Mouse (Mus musculus): Measurements from ENCODE around the gene A930033H14Rik. TPM values are rescaled to one million over a fixed set of nuclear protein-coding genes. Genes with fewer than 3 reads are reported as not detected.

A930033H14Rik gene
- polyA plus RNA-seq, 1 experiment from 2014 or later, result 1.5 TPM

DNA sequence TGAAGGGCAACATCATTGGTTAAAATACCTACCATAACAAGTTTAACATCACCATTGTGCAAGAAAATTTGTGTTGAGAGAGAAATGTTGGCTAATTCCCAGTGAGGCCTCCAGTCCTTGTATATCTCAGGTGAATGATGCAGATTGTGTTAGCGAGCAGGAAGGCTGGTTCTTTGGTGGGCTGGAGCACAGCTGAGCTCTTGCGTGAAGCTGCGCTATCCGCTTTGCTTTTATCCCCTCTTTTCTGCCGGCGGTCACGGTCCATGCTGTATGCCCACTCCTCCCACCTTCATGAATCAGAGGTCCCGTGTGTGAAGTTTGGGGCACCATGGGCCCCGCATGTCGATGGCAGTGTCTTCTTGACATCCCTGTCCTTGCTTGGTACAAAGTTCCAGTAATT, 2.9 kb downstream of the A930033H14Rik start:
- 91% methylated on average over 10 of the region's 10 CpGs for WGBS
- Histone ChIP-seq H3K36me3 (ENCODE audit: control insufficient read depth, insufficient read depth, low read length) (no peaks in the 10 kb centered on the region), H3K9me3 (ENCODE audit: control insufficient read depth, low read length) (no peaks in the 10 kb centered on the region), H3K9ac (replicated peaks; ENCODE audit: low read depth, low read length) (no peak overlapping the region), H3K4me3 (ENCODE audit: low read depth, low read length) (no peak overlapping the region), H3K27me3 (ENCODE audit: control insufficient read depth, insufficient read depth, low read length) (no peaks in the 10 kb centered on the region), H3K27ac (ENCODE audit: low read depth, low read length) (no peak overlapping the region), H3K4me1 (ENCODE audit: control insufficient read depth, insufficient read depth, low read length) (peaks cover 10% of the 10 kb centered on the region; the same call in 1 of the 2 replicates), H3K4me2 (ENCODE audit: low read depth, low read length) (no peak overlapping the region)
- no peak for ATAC-seq (ENCODE audit: low read depth)

DNA sequence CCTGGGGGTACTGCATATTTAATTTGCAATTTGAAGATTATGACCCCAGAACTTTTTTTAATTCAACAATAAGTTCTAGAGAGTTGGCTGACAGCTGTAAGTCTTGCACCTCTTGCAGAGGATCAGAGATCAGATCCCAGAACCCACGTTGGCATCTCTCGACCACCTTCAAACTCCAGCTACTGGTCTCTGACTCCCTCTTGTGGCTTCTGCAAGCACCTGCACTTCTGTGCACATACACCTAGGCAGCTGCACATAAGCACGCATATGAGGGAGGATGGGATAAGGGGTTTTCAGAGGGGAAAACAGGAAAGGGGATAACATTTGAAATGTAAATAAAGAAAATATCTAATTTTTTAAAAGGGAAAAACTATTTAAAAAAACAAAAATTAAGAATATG, 4.2 kb downstream of the A930033H14Rik start:
- Histone ChIP-seq H3K9me3 (ENCODE audit: control insufficient read depth, low read length) (no peaks in the 10 kb centered on the region), H3K9ac (replicated peaks; ENCODE audit: low read depth, low read length) (no peak overlapping the region), H3K27me3 (ENCODE audit: control insufficient read depth, insufficient read depth, low read length) (no peaks in the 10 kb centered on the region), H3K36me3 (ENCODE audit: control insufficient read depth, insufficient read depth, low read length) (no peaks in the 10 kb centered on the region), H3K4me1 (ENCODE audit: control insufficient read depth, insufficient read depth, low read length) (peaks cover 4% of the 10 kb centered on the region; the same call in 1 of the 2 replicates), H3K4me3 (ENCODE audit: low read depth, low read length) (no peak overlapping the region), H3K27ac (ENCODE audit: low read depth, low read length) (no peak overlapping the region), H3K4me2 (ENCODE audit: low read depth, low read length) (no peak overlapping the region)
- no peak for ATAC-seq (ENCODE audit: low read depth)
- 92% methylated on average over 3 of the region's 3 CpGs for WGBS

DNA sequence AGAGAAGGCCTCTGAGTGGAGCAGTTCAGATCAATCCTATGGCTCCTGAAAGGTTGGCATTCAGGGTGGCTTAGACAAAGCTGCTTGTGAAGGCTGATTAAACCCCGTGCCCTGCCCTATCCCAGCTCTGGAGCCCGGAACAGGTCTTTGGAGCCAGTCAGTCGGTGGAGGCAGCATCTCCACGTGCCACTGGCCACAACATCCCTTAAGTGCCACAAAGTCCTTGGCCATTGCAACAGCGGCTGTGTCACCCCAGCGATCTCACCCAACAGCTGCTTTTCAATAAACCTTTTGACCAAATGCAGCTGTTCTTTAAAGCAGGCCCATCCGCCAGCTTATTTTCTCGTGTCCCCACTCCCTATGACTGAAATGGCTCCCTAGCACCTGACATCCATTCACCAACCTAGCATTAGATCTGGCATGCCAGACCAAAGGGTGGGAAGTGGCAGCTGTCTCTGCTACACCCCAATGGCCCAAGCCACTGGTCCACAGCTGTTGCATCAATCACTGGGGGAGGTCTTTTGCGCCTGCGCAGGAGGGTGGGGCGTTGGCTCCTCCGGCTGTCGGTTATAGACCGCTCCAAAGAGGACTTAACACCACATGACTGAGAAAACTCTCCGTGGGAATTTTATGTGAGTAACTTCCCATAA, 4.8 kb downstream of the A930033H14Rik start:
- Histone ChIP-seq H3K9ac (replicated peaks; ENCODE audit: low read depth, low read length) (no peak overlapping the region), H3K4me3 (ENCODE audit: low read depth, low read length) (no peak overlapping the region), H3K4me2 (ENCODE audit: low read depth, low read length) (no peak overlapping the region), H3K36me3 (ENCODE audit: control insufficient read depth, insufficient read depth, low read length) (no peaks in the 10 kb centered on the region), H3K27ac (ENCODE audit: low read depth, low read length) (no peak overlapping the region), H3K4me1 (ENCODE audit: control insufficient read depth, insufficient read depth, low read length) (peaks cover 3% of the 10 kb centered on the region; the same call in 1 of the 2 replicates), H3K9me3 (ENCODE audit: control insufficient read depth, low read length) (no peaks in the 10 kb centered on the region), H3K27me3 (ENCODE audit: control insufficient read depth, insufficient read depth, low read length) (no peaks in the 10 kb centered on the region)
- no peak for ATAC-seq (ENCODE audit: low read depth)
- WGBS, result 87% methylated on average over 15 of the region's 15 CpGs

DNA sequence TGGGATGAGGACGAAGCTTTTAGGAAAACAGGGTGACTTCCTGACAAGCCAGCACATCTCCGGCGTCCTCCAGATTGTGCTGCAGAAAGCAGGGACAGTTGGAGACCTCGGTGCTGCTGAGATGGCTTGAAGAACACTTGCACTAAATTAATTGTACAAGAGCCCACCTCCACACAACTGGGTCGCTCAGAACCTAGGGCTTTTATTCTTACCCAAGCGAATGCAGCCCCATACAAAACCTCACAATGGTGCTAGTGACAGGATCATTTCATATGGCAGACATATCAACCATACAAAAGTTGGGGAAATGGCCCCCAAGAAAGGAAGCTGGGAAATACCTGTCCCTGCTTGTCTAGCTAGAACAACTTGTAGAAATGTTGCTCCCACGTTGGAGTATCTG, 5.4 kb downstream of the A930033H14Rik start:
- Histone ChIP-seq H3K4me3 (ENCODE audit: low read depth, low read length) (no peak overlapping the region), H3K4me2 (ENCODE audit: low read depth, low read length) (no peak overlapping the region), H3K9me3 (ENCODE audit: control insufficient read depth, low read length) (no peaks in the 10 kb centered on the region), H3K27me3 (ENCODE audit: control insufficient read depth, insufficient read depth, low read length) (no peaks in the 10 kb centered on the region), H3K4me1 (ENCODE audit: control insufficient read depth, insufficient read depth, low read length) (peaks cover 3% of the 10 kb centered on the region; the same call in 1 of the 2 replicates), H3K9ac (replicated peaks; ENCODE audit: low read depth, low read length) (no peak overlapping the region), H3K27ac (ENCODE audit: low read depth, low read length) (no peak overlapping the region), H3K36me3 (ENCODE audit: control insufficient read depth, insufficient read depth, low read length) (no peaks in the 10 kb centered on the region)
- 86% methylated on average over 7 of the region's 7 CpGs for WGBS
- ATAC-seq (ENCODE audit: low read depth), result no peak

DNA sequence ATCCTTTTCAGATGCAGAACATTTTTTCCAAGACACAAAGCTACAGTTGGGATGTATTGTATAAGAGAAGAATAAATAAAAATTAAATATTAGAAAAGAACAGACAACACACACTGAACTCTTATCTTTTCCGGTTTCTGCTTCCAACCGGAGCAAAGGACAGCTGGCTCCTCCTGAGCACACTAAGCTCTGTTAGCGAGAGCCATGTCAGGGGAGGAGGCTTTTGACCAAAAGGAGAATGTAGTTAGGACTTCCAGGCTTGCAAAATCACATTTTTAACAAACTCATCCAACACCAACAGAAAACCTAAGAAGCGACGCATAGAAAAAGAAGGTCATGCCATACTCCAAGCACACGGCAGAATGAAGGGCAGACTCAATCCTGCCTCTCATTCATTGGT, 6.8 kb downstream of the A930033H14Rik start:
- no peak overlapping the region for H3K4me2 ChIP-seq (ENCODE audit: low read depth, low read length)
- WGBS, result 87% methylated on average over 6 of the region's 6 CpGs

DNA sequence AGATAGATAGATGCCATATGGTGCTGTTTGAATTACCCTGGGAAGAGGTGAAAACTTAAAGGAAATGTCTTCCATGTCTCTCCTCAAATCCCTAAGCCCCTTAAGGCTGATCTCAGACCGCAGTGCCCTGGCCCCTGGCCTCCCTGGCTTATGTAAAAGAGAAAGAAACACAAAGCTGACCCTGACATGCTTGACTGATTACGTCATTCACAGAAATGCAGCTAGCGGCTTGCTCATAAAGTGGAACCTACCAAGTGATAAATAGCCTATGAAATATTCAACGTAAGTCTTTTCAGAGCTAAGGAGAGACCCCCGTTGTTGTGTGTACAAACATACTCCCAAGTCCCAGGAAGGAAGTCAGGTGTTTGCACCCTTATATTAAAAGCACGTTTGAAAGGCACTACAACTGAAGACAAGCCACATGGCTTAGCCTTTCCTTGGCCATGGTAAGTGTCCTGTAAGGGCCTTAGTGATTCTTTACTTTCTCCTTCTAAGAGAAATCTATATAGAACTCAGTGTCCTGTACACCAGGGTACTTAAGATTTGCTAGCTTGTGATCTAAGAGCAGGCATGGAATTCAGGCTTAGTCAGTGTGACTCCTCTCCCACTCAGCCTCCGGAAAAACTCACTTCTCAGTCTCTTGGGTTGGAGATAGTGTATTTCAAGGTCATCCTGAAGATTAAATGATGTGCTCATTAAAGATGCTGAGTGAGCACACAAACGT, 8.1 kb downstream of the A930033H14Rik start:
- H3K4me3 ChIP-seq (ENCODE audit: low read depth, low read length), result no peak overlapping the region
- no peak overlapping the region for H3K27ac ChIP-seq (ENCODE audit: low read depth, low read length)
- 45% methylated on average over 8 of the region's 8 CpGs for WGBS
- no peaks in the 10 kb centered on the region for H3K4me1 ChIP-seq (ENCODE audit: control insufficient read depth, insufficient read depth, low read length)
- no peaks in the 10 kb centered on the region for H3K27me3 ChIP-seq (ENCODE audit: control insufficient read depth, insufficient read depth, low read length)
- H3K4me2 ChIP-seq (ENCODE audit: low read depth, low read length), result no peak overlapping the region
- H3K9me3 ChIP-seq (ENCODE audit: control insufficient read depth, low read length), result no peaks in the 10 kb centered on the region
- ATAC-seq (ENCODE audit: low read depth), result no peak
- no peak overlapping the region for H3K9ac ChIP-seq (replicated peaks; ENCODE audit: low read depth, low read length)
- no peaks in the 10 kb centered on the region for H3K36me3 ChIP-seq (ENCODE audit: control insufficient read depth, insufficient read depth, low read length)

More for the DNA sequence above, 6.8 kb downstream of the A930033H14Rik start:
- Histone ChIP-seq H3K9ac (replicated peaks; ENCODE audit: low read depth, low read length) (no peak overlapping the region), H3K27ac (ENCODE audit: low read depth, low read length) (no peak overlapping the region), H3K4me3 (ENCODE audit: low read depth, low read length) (no peak overlapping the region), H3K27me3 (ENCODE audit: control insufficient read depth, insufficient read depth, low read length) (no peaks in the 10 kb centered on the region), H3K36me3 (ENCODE audit: control insufficient read depth, insufficient read depth, low read length) (no peaks in the 10 kb centered on the region), H3K9me3 (ENCODE audit: control insufficient read depth, low read length) (no peaks in the 10 kb centered on the region), H3K4me1 (ENCODE audit: control insufficient read depth, insufficient read depth, low read length) (no peaks in the 10 kb centered on the region)
- no peak for ATAC-seq (ENCODE audit: low read depth)

DNA sequence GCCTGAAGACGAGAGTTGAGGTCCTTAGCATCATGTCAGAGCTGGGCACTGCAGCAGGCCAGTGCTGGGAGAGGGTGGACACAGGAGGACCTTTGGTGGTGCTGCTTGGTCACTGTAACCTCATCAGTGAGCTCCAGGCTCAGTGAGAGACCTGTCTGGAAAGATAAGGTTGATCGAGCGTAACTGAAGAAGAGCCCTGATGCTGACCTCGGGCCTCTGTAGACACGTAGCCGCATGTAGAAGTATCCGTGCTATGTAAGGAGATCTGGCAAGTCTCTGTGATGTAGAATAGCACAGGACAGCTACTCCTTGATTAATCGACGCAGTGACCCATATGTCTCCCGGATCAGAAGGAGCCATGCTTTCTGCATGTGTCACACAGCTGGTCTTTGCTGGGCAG, 19.2 kb downstream of the A930033H14Rik start:
- no peak for ATAC-seq (ENCODE audit: low read depth)
- H3K4me1 ChIP-seq (ENCODE audit: control insufficient read depth, insufficient read depth, low read length), result no peaks in the 10 kb centered on the region
- WGBS, result 90% methylated on average over 10 of the region's 10 CpGs

DNA sequence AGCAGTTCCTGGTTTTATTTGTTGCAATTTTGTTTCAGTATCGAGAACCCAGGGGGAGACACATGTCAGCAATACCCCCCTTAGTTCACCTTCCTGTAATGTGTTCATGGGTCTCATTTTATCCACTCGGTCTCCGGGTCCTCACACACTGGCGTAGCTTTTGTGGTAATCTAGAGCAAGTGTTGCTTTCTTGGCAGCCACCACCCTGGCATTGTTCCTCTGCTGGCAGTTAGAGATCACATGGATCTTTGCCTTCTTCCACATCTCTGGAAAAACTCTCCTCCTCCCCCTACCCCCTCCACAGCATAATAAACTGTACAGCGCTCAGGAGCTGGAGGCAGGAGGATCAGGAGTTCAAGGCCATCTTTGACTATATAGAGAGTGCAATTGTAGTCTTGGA, 20.6 kb downstream of the A930033H14Rik start:
- no peak overlapping the region for H3K27ac ChIP-seq (ENCODE audit: low read depth, low read length)
- no peak for ATAC-seq (ENCODE audit: low read depth)
- no peaks in the 10 kb centered on the region for H3K27me3 ChIP-seq (ENCODE audit: control insufficient read depth, insufficient read depth, low read length)
- no peak overlapping the region for H3K9ac ChIP-seq (replicated peaks; ENCODE audit: low read depth, low read length)
- H3K4me1 ChIP-seq (ENCODE audit: control insufficient read depth, insufficient read depth, low read length), result no peaks in the 10 kb centered on the region
- no peaks in the 10 kb centered on the region for H3K9me3 ChIP-seq (ENCODE audit: control insufficient read depth, low read length)
- no peak overlapping the region for H3K4me3 ChIP-seq (ENCODE audit: low read depth, low read length)
- no peaks in the 10 kb centered on the region for H3K36me3 ChIP-seq (ENCODE audit: control insufficient read depth, insufficient read depth, low read length)
- no peak overlapping the region for H3K4me2 ChIP-seq (ENCODE audit: low read depth, low read length)
- 94% methylated on average over 5 of the region's 5 CpGs for WGBS

More for the DNA sequence above, 19.2 kb downstream of the A930033H14Rik start:
- Histone ChIP-seq H3K9ac (replicated peaks; ENCODE audit: low read depth, low read length) (no peak overlapping the region), H3K4me3 (ENCODE audit: low read depth, low read length) (no peak overlapping the region), H3K27me3 (ENCODE audit: control insufficient read depth, insufficient read depth, low read length) (no peaks in the 10 kb centered on the region), H3K4me2 (ENCODE audit: low read depth, low read length) (no peak overlapping the region), H3K36me3 (ENCODE audit: control insufficient read depth, insufficient read depth, low read length) (no peaks in the 10 kb centered on the region), H3K9me3 (ENCODE audit: control insufficient read depth, low read length) (no peaks in the 10 kb centered on the region), H3K27ac (ENCODE audit: low read depth, low read length) (no peak overlapping the region)

DNA sequence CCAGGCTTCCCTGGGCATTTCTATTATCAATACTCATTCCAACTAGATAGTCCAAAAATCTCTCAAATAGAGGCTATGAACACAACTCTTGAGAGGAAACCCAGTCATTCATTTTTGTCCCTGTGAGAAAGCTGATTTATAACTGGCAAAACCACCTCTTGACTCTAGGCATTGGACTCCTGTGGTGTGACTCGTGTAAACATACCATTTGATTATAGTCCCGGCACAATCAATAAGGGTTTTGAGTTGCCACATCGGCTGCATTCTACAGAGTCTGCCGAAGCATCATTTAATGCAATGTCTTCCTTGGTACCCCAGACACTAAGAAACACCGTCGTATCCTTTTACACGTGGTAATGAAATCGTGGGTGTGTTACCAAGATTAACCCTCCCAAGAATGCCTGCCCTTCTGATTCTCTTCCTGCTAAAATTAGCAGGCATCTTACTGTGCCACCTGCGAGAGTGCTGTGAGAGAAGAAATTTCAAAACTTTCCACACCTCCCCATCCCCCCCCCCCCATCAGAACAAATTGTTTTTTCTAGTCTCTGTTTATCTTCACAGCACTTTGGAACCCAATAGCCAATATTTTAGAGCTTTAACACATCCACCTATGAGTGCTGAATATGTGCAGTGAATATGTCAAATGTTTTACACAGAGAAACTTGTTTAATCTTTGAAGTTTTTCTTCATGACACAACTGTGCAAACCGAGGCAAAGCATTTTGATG, 22.3 kb downstream of the A930033H14Rik start:
- Histone ChIP-seq H3K4me1 (ENCODE audit: control insufficient read depth, insufficient read depth, low read length) (no peaks in the 10 kb centered on the region), H3K9ac (replicated peaks; ENCODE audit: low read depth, low read length) (no peak overlapping the region), H3K36me3 (ENCODE audit: control insufficient read depth, insufficient read depth, low read length) (no peaks in the 10 kb centered on the region), H3K4me3 (ENCODE audit: low read depth, low read length) (no peak overlapping the region), H3K9me3 (ENCODE audit: control insufficient read depth, low read length) (no peaks in the 10 kb centered on the region), H3K27me3 (ENCODE audit: control insufficient read depth, insufficient read depth, low read length) (no peaks in the 10 kb centered on the region), H3K4me2 (ENCODE audit: low read depth, low read length) (no peak overlapping the region), H3K27ac (ENCODE audit: low read depth, low read length) (no peak overlapping the region)
- WGBS, result 88% methylated on average over 10 of the region's 10 CpGs
- ATAC-seq (ENCODE audit: low read depth), result no peak
